Mouse (Mus musculus) intestine, embryonic 16.5 days (tissue): ENCODE results near the gene Nemp1. TPM values are rescaled to one million over a fixed set of nuclear protein-coding genes. Genes with fewer than 3 reads are reported as not detected.

Experiments used
- ATAC-seq: fragments of 200-750 bp; cut with Nextera tagmentation; 2 replicates; pipeline ENCODE4 v1.8.0; 2017; ENCODE audit warnings: moderate TSS enrichment, moderate library complexity
- H3K27ac ChIP-seq: fragments of 300-500 bp; sonication (generic); 2 replicates; pipeline ENCODE4 v1.5.1; 2014; ENCODE audit warnings: mild to moderate bottlenecking, low read length
- H3K27me3 ChIP-seq: fragments of 300-500 bp; sonication (generic); replicated peaks from 2 replicates; pipeline ENCODE4 v1.6.1; 2014; ENCODE audit warnings: low read length, control low read depth, mixed read lengths; ENCODE audit not compliant: control insufficient read depth, insufficient read depth
- H3K36me3 ChIP-seq: fragments of 300-500 bp; sonication (generic); 2 replicates; pipeline ENCODE4 v1.6.1; 2014; ENCODE audit warnings: low read length, control low read depth; ENCODE audit not compliant: control insufficient read depth, insufficient read depth
- H3K4me1 ChIP-seq: fragments of 300-500 bp; sonication (generic); 2 replicates; pipeline ENCODE4 v1.6.1; 2014; ENCODE audit warnings: low read length, control low read depth, mixed read lengths; ENCODE audit not compliant: control insufficient read depth, insufficient read depth
- H3K4me2 ChIP-seq: fragments of 300-500 bp; sonication (generic); 2 replicates; pipeline ENCODE4 v1.6.1; 2014; ENCODE audit warnings: low read depth, low read length, control low read depth
- H3K4me3 ChIP-seq: fragments of 300-500 bp; sonication (generic); 2 replicates; pipeline ENCODE4 v1.5.1; 2014; ENCODE audit warnings: mild to moderate bottlenecking, low read length
- H3K9ac ChIP-seq: fragments of 300-500 bp; sonication (generic); 2 replicates; pipeline ENCODE4 v1.6.1; 2014; ENCODE audit warnings: low read depth, low read length
- H3K9me3 ChIP-seq: fragments of 300-500 bp; sonication (generic); 2 replicates; pipeline ENCODE4 v1.6.1; 2016; ENCODE audit warnings: low read length, control low read depth; ENCODE audit not compliant: control insufficient read depth
- WGBS: fragments of 180-500 bp; shearing (Covaris S2); extraction: QIAGEN DNeasy Blood & Tissue Kit; methylation state at CpG from one replicate; pipeline ENCODE4 v1.1.7; 2014; 5-methylcytosine and 5-hydroxymethylcytosine counted together
- polyA plus RNA-seq: library from polyadenylated mRNA; unstranded; fragments of >200 nt; fragmentation: Nextera tagmentation; extraction: Ambion mirVana; gene quantifications from 2 replicates; pipeline ENCODE4 v1.2.1, GENCODE M21; 2015

The Nemp1 gene
- polyA plus RNA-seq, 1 experiment from 2014 or later: 5.9 TPM

- Histone ChIP-seq H3K4me2 (no peak overlapping the region), H3K9ac (no peak overlapping the region), H3K36me3 (no peaks in the 10 kb centered on the region), H3K9me3 (no peaks in the 10 kb centered on the region), H3K4me1 (peaks cover 9% of the 10 kb centered on the region), H3K27ac (no peak overlapping the region), H3K4me3 (no peak overlapping the region), H3K27me3 (no peaks in the 10 kb centered on the region)
- no peak for ATAC-seq
- WGBS: 89% methylated on average over 1 of the region's 1 CpGs
These were observed 12.5 kb downstream of the Nemp1 start for GRCm38 (mm10) chr10:127679208-127679607.

- Histone ChIP-seq H3K9me3 (no peaks in the 10 kb centered on the region), H3K4me3 (no peak overlapping the region), H3K9ac (no peak overlapping the region), H3K27me3 (no peaks in the 10 kb centered on the region), H3K27ac (no peak overlapping the region), H3K4me2 (no peak overlapping the region), H3K4me1 (peaks cover 9% of the 10 kb centered on the region), H3K36me3 (no peaks in the 10 kb centered on the region)
- no peak for ATAC-seq
- WGBS: 88% methylated on average over 3 of the region's 3 CpGs
These were observed 13.2 kb downstream of the Nemp1 start for GRCm38 (mm10) chr10:127679881-127680280.

- Histone ChIP-seq H3K9ac (no peak overlapping the region), H3K36me3 (no peaks in the 10 kb centered on the region), H3K4me3 (no peak overlapping the region), H3K9me3 (no peaks in the 10 kb centered on the region), H3K4me1 (peaks cover 6% of the 10 kb centered on the region), H3K4me2 (no peak overlapping the region), H3K27me3 (no peaks in the 10 kb centered on the region), H3K27ac (no peak overlapping the region)
- no peak for ATAC-seq
- 84% methylated on average over 6 of the region's 6 CpGs for WGBS
These were observed 16.2 kb downstream of the Nemp1 start for GRCm38 (mm10) chr10:127682886-127683285.

- no peak for ATAC-seq
- 0 out of 2 replicates have a peak, but pooled peaks cover 4% of the 10 kb centered on the region for H3K36me3 ChIP-seq
- no peak overlapping the region for H3K4me3 ChIP-seq
- H3K27ac ChIP-seq: no peak overlapping the region
- no peaks in the 10 kb centered on the region for H3K9me3 ChIP-seq
- 28% methylated on average over 1 of the region's 1 CpGs for WGBS
- no peaks in the 10 kb centered on the region for H3K27me3 ChIP-seq
- H3K9ac ChIP-seq: no peak overlapping the region
- H3K4me1 ChIP-seq: peaks cover 4% of the 10 kb centered on the region; the same call in 1 of the 2 replicates
- no peak overlapping the region for H3K4me2 ChIP-seq
These were observed 24.4 kb downstream of the Nemp1 start for GRCm38 (mm10) chr10:127691053-127691452.

- H3K4me3 ChIP-seq: no peak overlapping the region
- WGBS: 54% methylated on average over 2 of the region's 2 CpGs
- no peak overlapping the region for H3K4me2 ChIP-seq
- no peaks in the 10 kb centered on the region for H3K27me3 ChIP-seq
- H3K9ac ChIP-seq: no peak overlapping the region
- H3K36me3 ChIP-seq: no peaks in the 10 kb centered on the region
- ATAC-seq: 0 out of 2 replicates have a peak, but pooled peaks have one; percentile 31
- no peaks in the 10 kb centered on the region for H3K9me3 ChIP-seq
- H3K4me1 ChIP-seq: peaks cover 4% of the 10 kb centered on the region; the same call in 1 of the 2 replicates
- no peak overlapping the region for H3K27ac ChIP-seq
These were observed 27.9 kb downstream of the Nemp1 start for GRCm38 (mm10) chr10:127694636-127695035.

- WGBS: 83% methylated on average over 7 of the region's 7 CpGs
- ATAC-seq: peak; percentile 79
These were observed 29.1 kb downstream of the Nemp1 start for GRCm38 (mm10) chr10:127695775-127696174.

GRCm38 (mm10) chr10:127698966-127699365 lies 32.3 kb downstream of the Nemp1 start:
- no peak overlapping the region for H3K9ac ChIP-seq
- no peak overlapping the region for H3K27ac ChIP-seq
- WGBS: 91% methylated on average over 7 of the region's 7 CpGs
- H3K4me1 ChIP-seq: peaks cover 4% of the 10 kb centered on the region; the same call in 1 of the 2 replicates
- no peak overlapping the region for H3K4me2 ChIP-seq
- no peak for ATAC-seq
- no peaks in the 10 kb centered on the region for H3K9me3 ChIP-seq
- H3K36me3 ChIP-seq: no peaks in the 10 kb centered on the region
- H3K4me3 ChIP-seq: no peak overlapping the region
- H3K27me3 ChIP-seq: no peaks in the 10 kb centered on the region

More at GRCm38 (mm10) chr10:127695775-127696174, 29.1 kb downstream of the Nemp1 start:
- H3K9ac ChIP-seq: no peak overlapping the region
- H3K36me3 ChIP-seq: no peaks in the 10 kb centered on the region
- H3K4me2 ChIP-seq: no peak overlapping the region
- H3K4me3 ChIP-seq: no peak overlapping the region
- H3K27ac ChIP-seq: no peak overlapping the region
- peaks cover 4% of the 10 kb centered on the region; the same call in 1 of the 2 replicates for H3K4me1 ChIP-seq
- no peaks in the 10 kb centered on the region for H3K27me3 ChIP-seq
- H3K9me3 ChIP-seq: no peaks in the 10 kb centered on the region

GRCm38 (mm10) chr10:127703299-127703698 lies 36.6 kb downstream of the Nemp1 start:
- peaks cover 6% of the 10 kb centered on the region for H3K4me1 ChIP-seq
- H3K9ac ChIP-seq: no peak overlapping the region; the same call in 1 of the 2 replicates
- no peaks in the 10 kb centered on the region for H3K9me3 ChIP-seq
- peak overlapping the region; percentile 53; the same call in 1 of the 2 replicates for H3K27ac ChIP-seq
- no peaks in the 10 kb centered on the region for H3K36me3 ChIP-seq
- H3K4me2 ChIP-seq: peak overlapping the region; percentile 29
- peak; percentile 82 for ATAC-seq
- peak overlapping the region; percentile 38 for H3K4me3 ChIP-seq
- 28% methylated on average over 4 of the region's 4 CpGs for WGBS
- no peaks in the 10 kb centered on the region for H3K27me3 ChIP-seq

GRCm38 (mm10) chr10:127704293-127704692 lies 37.6 kb downstream of the Nemp1 start:
- Histone ChIP-seq H3K27me3 (no peaks in the 10 kb centered on the region), H3K9ac (no peak overlapping the region), H3K4me2 (peak overlapping the region; percentile 29), H3K9me3 (no peaks in the 10 kb centered on the region), H3K27ac (peak overlapping the region; percentile 53), H3K36me3 (no peaks in the 10 kb centered on the region), H3K4me3 (peak overlapping the region; percentile 38), H3K4me1 (peaks cover 6% of the 10 kb centered on the region)
- ATAC-seq: peak; percentile 91
- 43% methylated on average over 2 of the region's 2 CpGs for WGBS

GRCm38 (mm10) chr10:127704766-127705220 lies 38.1 kb downstream of the Nemp1 start, which contains the start of gene Myo1a:
Myo1a (plus strand) TSS chr10:127705170.
- no peak within 1 kb of the TSS for H3K9ac ChIP-seq
- H3K27me3 ChIP-seq: no peaks in the 10 kb centered on the region
- H3K4me2 ChIP-seq: peak within 1 kb of the TSS; percentile 35
- peak; percentile 3; the same call in 1 of the 2 replicates for ATAC-seq
- no peaks in the 10 kb centered on the region for H3K36me3 ChIP-seq
- peak within 1 kb of the TSS; percentile 38 for H3K4me3 ChIP-seq
- peak within 1 kb of the TSS; percentile 53 for H3K27ac ChIP-seq
- 54% methylated on average over 2 of the region's 2 CpGs for WGBS
- no peaks in the 10 kb centered on the region for H3K9me3 ChIP-seq
- peaks cover 6% of the 10 kb centered on the region for H3K4me1 ChIP-seq
